Mouse (Mus musculus) liver, postnatal 0 days (tissue): ENCODE results near the gene Podn.

Source experiments
- CTCF ChIP-seq: sonication (generic); IDR thresholded peaks from 2 replicates; pipeline ENCODE4 v1.5.1; 2016; ENCODE audit warnings: antibody characterized with exemption, low read depth
- EP300 ChIP-seq: IDR thresholded peaks from 2 replicates; pipeline ENCODE4 v1.6.1; 2016; ENCODE audit warnings: antibody characterized with exemption, low read depth, mild to moderate bottlenecking

- TF ChIP-seq CTCF (no peak), EP300 (no peak)
Measured at GRCm38 (mm10) chr4:108052673-108053072, 43.6 kb downstream of the Podn start.
